Mouse (Mus musculus) embryonic facial prominence, embryonic 11.5 days (tissue): ENCODE data around the gene Optn. TPM values are rescaled to one million over a fixed set of nuclear protein-coding genes. Genes with fewer than 3 reads are reported as not detected.

Source experiments
- ATAC-seq: fragments of 200-750 bp; cut with Nextera tagmentation; replicated peaks from 2 replicates; pipeline ENCODE4 v1.8.0; 2017; ENCODE audit warnings: low read depth; ENCODE audit not compliant: insufficient number of reproducible peaks, low FRiP score, low TSS enrichment
- DNase-seq: peaks from one replicate; pipeline ENCODE4 v3.0.0-alpha.2; 2015; ENCODE audit warnings: low spot score
- H3K27ac ChIP-seq: fragments of 300-500 bp; sonication (generic); replicated peaks from 2 replicates; pipeline ENCODE4 v1.5.1; 2014; ENCODE audit warnings: mild to moderate bottlenecking, low read depth, low read length, control low read depth
- H3K27me3 ChIP-seq: fragments of 300-500 bp; sonication (generic); 2 replicates; pipeline ENCODE4 v1.6.1; 2014; ENCODE audit warnings: mild to moderate bottlenecking, low read length, moderate library complexity, mixed read lengths; ENCODE audit not compliant: control insufficient read depth, insufficient read depth
- H3K36me3 ChIP-seq: fragments of 300-500 bp; sonication (generic); replicated peaks from 2 replicates; pipeline ENCODE4 v1.6.1; 2014; ENCODE audit warnings: low read depth, mild to moderate bottlenecking, low read length, moderate library complexity, mixed read lengths; ENCODE audit not compliant: control insufficient read depth, insufficient read depth
- H3K4me1 ChIP-seq: fragments of 300-500 bp; sonication (generic); 2 replicates; pipeline ENCODE4 v1.6.1; 2014; ENCODE audit warnings: low read length, mixed read lengths; ENCODE audit not compliant: control insufficient read depth, insufficient read depth
- H3K4me2 ChIP-seq: fragments of 300-500 bp; sonication (generic); 2 replicates; pipeline ENCODE4 v1.6.1; 2014; ENCODE audit warnings: low read depth, mild to moderate bottlenecking, control low read depth, low read length, moderate library complexity
- H3K4me3 ChIP-seq: fragments of 300-500 bp; sonication (generic); 2 replicates; pipeline ENCODE4 v1.5.1; 2014; ENCODE audit warnings: low read depth, low read length, control low read depth
- H3K9ac ChIP-seq: fragments of 300-500 bp; sonication (generic); replicated peaks from 2 replicates; pipeline ENCODE4 v1.6.1; 2014; ENCODE audit warnings: mild to moderate bottlenecking, control low read depth, low read length
- H3K9me3 ChIP-seq: fragments of 300-500 bp; sonication (generic); replicated peaks from 2 replicates; pipeline ENCODE4 v1.6.1; 2016; ENCODE audit warnings: mild to moderate bottlenecking, low read length, inconsistent platforms, mixed read lengths; ENCODE audit not compliant: control insufficient read depth
- WGBS: fragments of 180-500 bp; shearing (Covaris S2); extraction: QIAGEN DNeasy Blood & Tissue Kit; methylation state at CpG from one replicate; pipeline ENCODE4 v1.1.7; 2014; 5-methylcytosine and 5-hydroxymethylcytosine counted together
- polyA plus RNA-seq: library from polyadenylated mRNA; unstranded; fragments of >200 nt; fragmentation: Nextera tagmentation; extraction: Ambion mirVana; gene quantifications from 2 replicates; pipeline ENCODE4 v1.2.1, GENCODE M21; 2014

Gene Optn
- polyA plus RNA-seq, 1 experiment from 2014 or later, result 6.2 TPM

GRCm38 (mm10) chr2:5040281-5041161 lies 23.3 kb downstream of the Optn start:
- DNase-seq, result no peak
- ATAC-seq, result no peak
- H3K9ac ChIP-seq, result no peak overlapping the region
- no peak overlapping the region for H3K27ac ChIP-seq
- 92% methylated on average over 12 of the region's 12 CpGs for WGBS
- H3K27me3 ChIP-seq, result no peaks in the 10 kb centered on the region
- peaks cover 3% of the 10 kb centered on the region; the same call in 1 of the 2 replicates for H3K4me1 ChIP-seq
- no peaks in the 10 kb centered on the region for H3K9me3 ChIP-seq
- no peaks in the 10 kb centered on the region for H3K36me3 ChIP-seq
- H3K4me2 ChIP-seq, result no peak overlapping the region
- no peak overlapping the region for H3K4me3 ChIP-seq

DNA sequence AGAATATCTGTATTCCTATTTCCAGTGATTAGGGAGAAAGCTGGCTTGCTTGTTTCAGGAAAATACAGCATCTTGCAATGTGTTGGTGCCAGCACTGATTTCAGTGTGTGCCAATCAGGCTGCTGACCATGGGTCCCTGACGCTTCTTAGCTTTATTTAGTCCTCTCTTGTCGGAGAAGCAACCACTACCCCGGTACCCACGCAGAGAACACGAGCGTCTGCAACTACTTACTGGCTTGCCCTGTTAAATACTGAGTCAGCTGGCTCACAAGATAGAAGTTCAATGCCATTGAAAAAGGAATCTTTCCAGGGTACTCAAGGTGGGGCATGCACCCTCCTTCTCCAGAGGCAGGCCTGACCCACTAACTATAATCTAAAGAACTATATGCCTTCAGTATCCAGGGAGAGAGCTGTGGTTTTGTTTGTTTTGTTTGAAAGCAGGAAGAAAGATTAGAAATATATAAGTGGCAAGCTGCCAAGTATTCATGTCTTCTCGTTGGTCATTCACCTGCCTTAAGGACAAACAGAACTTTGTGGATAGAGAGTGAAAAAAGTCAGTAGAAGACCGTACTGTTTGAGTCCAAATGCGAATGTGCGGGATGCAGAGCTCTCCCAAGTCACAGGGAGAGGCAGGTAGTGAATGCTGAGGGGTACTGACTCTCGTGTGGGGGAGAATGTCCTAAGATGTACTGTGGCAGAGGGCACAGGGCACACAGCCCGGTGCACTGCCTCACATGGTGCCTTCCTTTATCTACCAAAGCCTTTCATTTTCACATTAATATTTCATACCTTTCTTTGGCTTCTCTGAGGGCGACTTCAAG lies 24.3 kb downstream of the Optn start:
- Histone ChIP-seq H3K4me1 (no peaks in the 10 kb centered on the region), H3K36me3 (no peaks in the 10 kb centered on the region), H3K9me3 (no peaks in the 10 kb centered on the region), H3K4me3 (no peak overlapping the region), H3K4me2 (no peak overlapping the region), H3K27ac (no peak overlapping the region), H3K9ac (no peak overlapping the region), H3K27me3 (no peaks in the 10 kb centered on the region)
- DNase-seq (no peak), ATAC-seq (no peak)
- WGBS, result 82% methylated on average over 13 of the region's 13 CpGs

GRCm38 (mm10) chr2:5038320-5038719 lies 25.5 kb downstream of the Optn start:
- H3K36me3 ChIP-seq, result no peaks in the 10 kb centered on the region
- no peak overlapping the region for H3K4me2 ChIP-seq
- ATAC-seq, result no peak
- no peak overlapping the region for H3K27ac ChIP-seq
- H3K27me3 ChIP-seq, result no peaks in the 10 kb centered on the region
- no peak overlapping the region for H3K9ac ChIP-seq
- H3K4me3 ChIP-seq, result no peak overlapping the region
- WGBS, result 68% methylated on average over 5 of the region's 5 CpGs
- H3K9me3 ChIP-seq, result no peaks in the 10 kb centered on the region
- DNase-seq, result no peak
- H3K4me1 ChIP-seq, result no peaks in the 10 kb centered on the region

GRCm38 (mm10) chr2:5037390-5037789 lies 26.5 kb downstream of the Optn start:
- Histone ChIP-seq H3K9me3 (no peaks in the 10 kb centered on the region), H3K4me3 (no peak overlapping the region), H3K36me3 (no peaks in the 10 kb centered on the region), H3K9ac (no peak overlapping the region), H3K4me1 (no peaks in the 10 kb centered on the region), H3K4me2 (no peak overlapping the region), H3K27me3 (no peaks in the 10 kb centered on the region), H3K27ac (no peak overlapping the region)
- WGBS, result 66% methylated on average over 3 of the region's 3 CpGs
- DNase-seq (no peak), ATAC-seq (no peak)

GRCm38 (mm10) chr2:5036411-5037076 lies 27.3 kb downstream of the Optn start:
- Histone ChIP-seq H3K36me3 (no peaks in the 10 kb centered on the region), H3K9ac (no peak overlapping the region), H3K4me2 (no peak overlapping the region), H3K27ac (no peak overlapping the region), H3K9me3 (no peaks in the 10 kb centered on the region), H3K4me3 (no peak overlapping the region), H3K27me3 (no peaks in the 10 kb centered on the region), H3K4me1 (no peaks in the 10 kb centered on the region)
- DNase-seq (no peak), ATAC-seq (no peak)
- WGBS, result 88% methylated on average over 10 of the region's 10 CpGs

- DNase-seq (no peak), ATAC-seq (no peak)
- no peak overlapping the region for H3K27ac ChIP-seq
- no peak overlapping the region for H3K4me3 ChIP-seq
- WGBS, result 83% methylated on average over 9 of the region's 9 CpGs
- H3K9ac ChIP-seq, result no peak overlapping the region
- H3K4me1 ChIP-seq, result no peaks in the 10 kb centered on the region
- H3K4me2 ChIP-seq, result no peak overlapping the region
- no peaks in the 10 kb centered on the region for H3K9me3 ChIP-seq
- no peaks in the 10 kb centered on the region for H3K27me3 ChIP-seq
- no peaks in the 10 kb centered on the region for H3K36me3 ChIP-seq
Observed at GRCm38 (mm10) chr2:5035241-5035640, 28.6 kb downstream of the Optn start.

DNA sequence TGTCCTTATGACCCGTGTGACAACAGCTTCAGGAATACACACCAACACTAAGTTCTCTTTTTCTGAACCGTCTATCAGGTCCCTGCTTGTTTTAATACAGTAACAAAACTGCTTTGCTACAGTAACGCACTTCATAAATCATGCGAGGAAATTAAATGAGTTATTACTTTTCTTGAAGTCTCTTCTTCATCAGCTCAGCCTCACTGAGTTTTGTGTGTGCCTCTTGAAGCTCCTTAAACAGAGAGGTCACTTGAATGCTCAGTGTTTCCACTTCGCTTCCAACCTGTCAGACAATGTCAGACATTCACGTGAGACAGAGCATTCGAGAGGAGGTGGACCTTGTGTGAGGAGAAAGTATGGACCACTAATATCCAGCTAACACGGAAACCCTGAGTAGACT lies 29.1 kb downstream of the Optn start:
- ATAC-seq (no peak), DNase-seq (no peak)
- no peaks in the 10 kb centered on the region for H3K4me1 ChIP-seq
- H3K27ac ChIP-seq, result no peak overlapping the region
- no peaks in the 10 kb centered on the region for H3K36me3 ChIP-seq
- 85% methylated on average over 8 of the region's 8 CpGs for WGBS
- H3K4me2 ChIP-seq, result no peak overlapping the region
- no peak overlapping the region for H3K4me3 ChIP-seq
- H3K9me3 ChIP-seq, result no peaks in the 10 kb centered on the region
- no peak overlapping the region for H3K9ac ChIP-seq
- H3K27me3 ChIP-seq, result no peaks in the 10 kb centered on the region
